Mouse (Mus musculus) testis, postnatal 10 days (tissue): ENCODE measurements at regions not wholly inside any gene's neighbourhood (a gene's known extent, or its start where the extent isn't known, plus 50 kb on each side); places are given as distances from the start of the nearest gene placed in this dataset.

Source experiments
- DNase-seq: peaks from one replicate; pipeline ENCODE4 v3.0.0; 2021; ENCODE audit warnings: low spot score

DNA sequence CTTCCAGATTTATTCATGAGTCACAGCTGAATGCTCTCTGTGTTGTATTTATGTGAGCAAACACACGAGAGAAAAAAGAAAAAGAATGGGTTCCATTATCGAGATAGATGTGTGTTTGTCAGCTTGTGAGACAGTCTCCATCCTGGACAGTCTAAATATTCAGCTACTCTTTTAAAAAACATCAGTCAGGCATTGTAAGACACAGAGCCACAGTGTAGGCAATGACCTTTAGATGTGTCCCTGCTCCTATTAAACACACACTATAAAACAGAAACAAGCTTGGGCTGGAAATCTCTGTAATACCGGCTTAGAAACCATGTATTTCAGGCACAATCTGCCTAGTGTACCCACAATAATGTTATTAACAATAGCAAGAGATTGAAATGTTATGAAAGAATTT lies 442.6 kb downstream of the Tox3 start:
- DNase-seq = no peak

GRCm38 (mm10) chr8:89903346-89903745 lies 444.8 kb downstream of the Tox3 start:
- no peak for DNase-seq

DNA sequence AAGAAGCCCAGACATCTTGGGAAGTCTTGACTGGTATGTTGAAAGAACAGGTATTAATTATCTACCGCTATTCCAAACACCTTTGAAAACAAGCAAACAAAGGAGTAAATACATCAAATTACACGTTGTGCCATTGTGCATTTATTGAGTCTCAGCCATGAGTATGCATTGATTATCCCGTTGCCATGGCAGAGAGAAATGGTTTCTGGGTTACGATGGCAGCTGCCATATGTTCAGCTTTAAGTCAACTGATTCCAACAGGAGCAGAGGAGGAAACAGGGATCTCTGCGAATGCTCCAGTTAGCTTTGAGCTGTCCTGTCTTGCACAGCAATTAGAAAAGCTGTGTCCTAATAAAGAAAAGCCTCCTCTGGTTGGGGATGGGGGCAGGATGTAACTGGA lies 475.4 kb downstream of the Tox3 start:
- DNase-seq = no peak

DNA sequence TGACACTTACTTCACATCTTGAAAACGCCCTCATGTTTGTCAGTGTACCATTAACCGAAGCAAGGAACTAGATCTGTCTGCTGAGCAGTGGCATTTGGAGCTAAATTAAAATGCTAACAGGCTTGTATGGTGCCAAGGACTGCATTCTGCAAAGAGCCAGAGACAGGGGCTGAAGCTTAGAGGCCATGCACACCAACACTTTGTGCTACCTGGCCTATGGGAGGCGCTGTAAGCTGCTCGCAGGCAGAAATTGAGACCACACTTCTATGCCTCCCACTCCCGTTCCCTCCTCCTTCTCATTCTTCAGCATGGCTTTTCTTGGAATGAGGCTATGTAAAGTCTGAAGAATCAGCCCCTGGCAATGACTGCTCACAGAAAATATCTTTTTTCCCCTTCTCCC lies 476.2 kb downstream of the Tox3 start:
- no peak for DNase-seq

- no peak for DNase-seq
These were observed 488.3 kb downstream of the Tox3 start for GRCm38 (mm10) chr8:89859813-89860212.

- DNase-seq = no peak
These were observed 489.3 kb downstream of the Tox3 start for GRCm38 (mm10) chr8:89858706-89859385.

GRCm38 (mm10) chr8:89855556-89855955 lies 492.6 kb downstream of the Tox3 start:
- DNase-seq = no peak

GRCm38 (mm10) chr8:89850209-89850796 lies 497.8 kb downstream of the Tox3 start:
- DNase-seq = peak; percentile 43

- DNase-seq = peak; percentile 57
These were observed 498.5 kb downstream of the Tox3 start for GRCm38 (mm10) chr8:89849416-89850208.

GRCm38 (mm10) chr8:89838494-89838893 lies 509.6 kb downstream of the Tox3 start:
- DNase-seq = no peak

DNA sequence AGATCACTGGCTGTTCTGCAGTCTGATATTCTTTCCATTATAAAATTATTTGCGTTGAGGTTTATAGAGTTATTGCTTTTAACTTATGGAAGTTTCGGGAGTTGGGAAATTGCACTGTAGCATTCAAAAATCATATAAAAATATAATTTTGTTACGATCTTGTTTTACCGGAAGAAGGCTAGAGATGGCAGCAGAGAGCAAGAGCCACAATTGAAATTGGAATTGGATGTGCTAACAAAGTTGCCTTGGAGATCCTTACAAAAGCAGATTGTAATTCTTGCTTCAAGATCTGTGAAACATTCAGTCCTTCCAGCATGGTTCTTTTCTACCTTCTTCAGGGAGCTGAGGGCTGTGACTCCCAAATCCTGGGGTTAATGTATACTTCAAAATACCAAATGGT lies 514.4 kb downstream of the Tox3 start:
- no peak for DNase-seq

DNA sequence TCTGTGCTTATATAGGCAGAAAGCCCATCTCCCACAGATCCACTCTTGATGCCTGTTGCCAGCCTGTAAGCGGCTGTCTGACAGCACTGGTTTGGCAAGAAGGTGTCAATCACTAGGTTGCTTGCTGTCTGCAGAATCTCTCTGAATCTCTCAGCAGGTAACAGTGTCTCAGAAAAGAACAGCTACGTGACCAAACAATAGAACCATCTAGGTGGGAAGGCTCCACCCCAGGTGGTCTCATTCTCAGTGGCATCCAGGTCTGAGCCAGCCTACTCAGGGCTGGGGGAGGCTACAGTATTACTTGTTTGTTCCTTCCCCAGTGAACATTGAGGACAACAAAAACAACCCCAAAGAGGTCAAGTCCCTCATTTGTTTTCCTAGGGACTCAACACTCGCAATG lies 523.6 kb downstream of the Tox3 start:
- no peak for DNase-seq

DNA sequence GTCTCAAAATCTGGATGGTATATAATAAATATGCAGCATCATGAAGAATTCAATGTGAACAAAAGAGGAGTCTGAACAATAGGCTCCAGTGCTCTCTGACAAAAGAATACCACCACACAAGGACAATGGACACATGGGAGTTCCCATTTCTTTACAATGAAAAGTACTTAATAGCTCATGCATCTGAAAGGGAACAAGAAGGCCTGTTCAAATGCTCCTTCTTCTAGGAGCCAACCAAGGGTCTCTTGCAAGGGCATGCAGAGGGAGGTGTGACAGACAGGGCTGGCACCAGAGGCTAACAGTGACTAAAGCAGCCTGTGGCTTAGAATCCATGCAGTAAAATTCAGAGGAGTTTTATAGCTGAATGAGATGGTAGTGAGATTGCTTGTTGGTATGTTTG lies 524.5 kb downstream of the Tox3 start:
- no peak for DNase-seq

DNA sequence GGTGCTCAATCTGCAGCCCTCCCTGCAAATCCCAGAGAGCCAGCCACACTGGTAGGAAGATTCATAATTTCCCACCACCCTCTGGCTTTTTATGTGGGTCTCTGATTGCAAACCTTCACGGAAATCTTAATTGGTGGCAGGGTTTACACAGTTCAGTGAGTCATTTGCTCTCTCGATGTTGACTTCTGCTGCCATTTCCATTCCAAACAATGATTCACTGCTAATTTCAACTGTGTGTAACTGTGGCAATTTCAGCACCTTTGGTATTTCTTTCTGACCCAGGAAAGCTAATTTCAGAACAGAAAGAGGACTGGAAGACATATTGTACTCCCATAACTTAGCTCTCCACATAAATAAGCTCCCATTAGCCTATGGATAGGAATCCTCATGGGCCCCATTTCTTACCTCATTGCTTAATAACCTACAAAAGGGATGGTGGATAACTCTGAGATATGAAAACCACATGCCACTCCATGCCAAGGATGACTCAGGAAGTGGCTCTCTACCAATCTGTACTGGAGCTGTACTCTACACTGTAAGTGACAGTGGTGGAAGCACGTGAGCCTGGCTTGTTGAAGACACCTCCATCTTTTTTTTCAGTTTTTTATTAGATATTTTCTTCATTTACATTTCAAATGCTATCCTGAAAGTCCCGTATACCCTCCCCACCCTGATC lies 536.0 kb downstream of the Tox3 start:
- DNase-seq = no peak

GRCm38 (mm10) chr8:89788296-89788695 lies 559.8 kb downstream of the Tox3 start:
- DNase-seq = no peak

DNA sequence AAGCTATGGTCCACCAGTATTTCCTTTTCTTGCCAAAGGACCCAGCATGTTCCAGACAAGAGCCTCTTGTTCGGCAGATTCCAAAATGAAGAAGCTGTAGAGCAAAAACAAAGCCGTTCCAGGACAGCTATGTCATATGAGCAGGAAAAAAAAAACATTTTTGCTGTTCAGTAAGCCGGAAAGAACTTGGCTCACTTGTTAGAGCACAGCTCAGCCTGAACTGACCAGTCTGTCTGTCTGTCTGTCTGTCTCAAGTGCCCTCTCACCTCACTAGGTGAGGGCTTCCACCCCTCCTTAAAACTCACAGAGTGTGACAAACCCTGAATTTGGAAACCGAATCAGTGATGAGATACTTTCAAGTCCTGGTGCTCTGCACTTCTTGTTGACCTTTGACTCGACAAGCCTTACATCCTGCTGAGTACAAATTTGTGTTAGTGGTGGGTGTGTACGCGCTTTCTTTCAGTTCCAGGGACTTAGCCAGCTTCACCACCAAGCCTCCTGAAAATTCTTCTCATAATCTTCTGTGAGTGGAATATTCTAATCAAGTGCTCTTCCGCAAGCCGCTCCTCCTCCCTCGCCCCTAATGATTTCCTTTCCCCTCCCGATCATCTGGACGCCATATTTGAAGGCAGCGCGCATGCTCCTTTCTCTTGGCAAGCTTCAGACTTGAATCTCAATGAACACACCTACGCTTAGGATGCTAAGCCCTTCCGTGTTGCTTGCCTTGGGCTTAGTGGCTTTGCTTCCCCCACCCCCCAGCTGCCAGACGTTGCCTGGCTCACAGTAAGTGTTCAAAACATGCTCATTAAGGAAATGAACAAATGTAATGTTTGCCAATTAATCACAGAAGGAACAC lies 560.9 kb downstream of the Tox3 start:
- no peak for DNase-seq

DNA sequence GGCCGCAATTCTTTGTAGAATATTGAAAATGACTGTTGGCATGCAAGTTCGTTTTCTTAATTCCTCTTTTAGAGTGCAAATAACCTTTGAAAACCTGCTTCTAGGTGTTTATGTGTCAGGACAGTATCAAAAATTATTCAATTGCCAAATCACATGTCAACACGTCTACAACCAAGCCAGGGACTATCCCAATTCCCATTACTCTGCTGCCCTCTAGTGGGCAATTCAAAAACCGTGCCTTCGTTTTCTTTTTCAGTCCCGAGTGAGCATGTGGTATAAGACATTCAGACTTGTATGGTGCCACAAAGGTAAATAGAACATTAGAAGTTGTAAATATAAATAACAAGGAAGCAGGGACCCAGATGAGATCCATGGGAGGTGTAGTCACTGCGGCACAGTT lies 563.1 kb downstream of the Tox3 start:
- peak; percentile 77 for DNase-seq

DNA sequence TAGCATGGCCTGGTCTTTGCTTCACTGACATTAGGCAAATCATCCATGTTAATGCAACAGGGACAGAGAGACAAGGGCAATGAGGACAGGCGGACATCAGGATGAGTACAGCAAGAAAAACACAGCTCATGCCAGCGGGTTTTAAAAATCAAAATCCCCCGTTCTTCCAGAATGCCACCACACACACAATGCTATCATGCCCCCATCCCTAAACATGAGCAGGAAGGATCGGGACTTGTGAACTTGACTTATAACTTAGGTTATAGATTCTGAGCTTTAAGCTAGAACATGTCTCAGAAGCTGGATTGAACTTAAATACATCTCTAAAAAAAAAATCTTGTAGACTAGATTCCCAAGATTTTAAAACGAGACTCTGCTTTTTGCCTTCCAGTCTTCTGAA lies 564.8 kb downstream of the Tox3 start:
- DNase-seq = no peak

DNA sequence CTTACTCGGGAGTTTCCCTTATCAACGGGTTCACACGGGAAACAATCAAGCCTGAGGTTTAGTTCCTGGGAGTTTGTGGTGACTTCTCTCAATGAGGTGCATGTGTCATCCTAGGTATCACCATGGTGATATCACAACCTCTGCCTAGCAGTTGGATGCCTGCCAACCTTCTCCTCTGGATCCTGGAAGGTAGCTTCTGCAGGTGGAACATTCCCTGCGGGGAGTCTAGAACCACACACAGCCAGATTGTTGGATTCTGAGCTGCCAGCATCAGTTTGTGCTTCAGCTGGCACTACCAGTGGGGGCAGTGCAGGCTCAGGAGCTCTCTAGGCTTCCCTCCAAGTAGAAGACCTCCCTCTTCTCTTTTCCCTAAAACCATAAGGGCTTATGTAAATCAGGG lies 581.8 kb downstream of the Tox3 start:
- no peak for DNase-seq

DNA sequence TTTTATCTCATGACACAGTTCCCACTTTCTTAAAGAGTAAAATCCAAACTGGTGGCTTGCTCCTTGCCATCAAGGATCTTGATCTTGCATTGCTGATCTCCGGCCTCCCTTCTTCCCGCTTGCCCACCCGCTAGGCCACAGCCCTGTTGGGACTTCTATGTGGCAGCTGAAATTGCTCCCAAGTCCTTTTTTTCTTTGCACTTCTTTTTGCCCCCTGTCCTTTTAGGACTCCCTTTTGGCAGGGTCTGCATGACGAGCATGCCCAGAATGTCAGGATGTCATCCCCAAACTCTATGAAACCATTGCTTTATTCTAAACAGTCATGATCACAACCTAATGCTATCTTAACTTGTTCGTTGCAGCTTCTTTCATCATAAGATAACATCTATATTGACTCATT lies 588.6 kb downstream of the Tox3 start:
- DNase-seq = no peak

- no peak for DNase-seq
These were observed 589.4 kb downstream of the Tox3 start for GRCm38 (mm10) chr8:89758695-89759094.

- no peak for DNase-seq
These were observed 592.2 kb downstream of the Tox3 start for GRCm38 (mm10) chr8:89755951-89756350.
